Mouse (Mus musculus): Measurements from ENCODE around the gene Rcan2.

The Rcan2 gene

GRCm38 (mm10) chr17:44023842-44024241 lies 222.7 kb downstream of the Rcan2 start:
- DNase-seq (ENCODE audit: low spot score), result no peak

GRCm38 (mm10) chr17:44025011-44025410 lies 223.9 kb downstream of the Rcan2 start:
- no peak for DNase-seq (ENCODE audit: low spot score)

GRCm38 (mm10) chr17:44025935-44026334 lies 224.8 kb downstream of the Rcan2 start:
- no peak for DNase-seq (ENCODE audit: low spot score)

- DNase-seq (ENCODE audit: low spot score), result peak; percentile 21
Observed at GRCm38 (mm10) chr17:44026378-44026777, 225.2 kb downstream of the Rcan2 start.

GRCm38 (mm10) chr17:44026786-44027185 lies 225.6 kb downstream of the Rcan2 start:
- no peak for DNase-seq (ENCODE audit: low spot score)

GRCm38 (mm10) chr17:44027311-44027710 lies 226.2 kb downstream of the Rcan2 start:
- DNase-seq (ENCODE audit: low spot score), result no peak

- DNase-seq (ENCODE audit: low spot score), result no peak
Observed at GRCm38 (mm10) chr17:44029616-44030015, 228.5 kb downstream of the Rcan2 start.

GRCm38 (mm10) chr17:44030776-44031587 lies 229.8 kb downstream of the Rcan2 start:
- peak; percentile 35 for DNase-seq (ENCODE audit: low spot score)

- no peak for DNase-seq (ENCODE audit: low spot score)
Observed at GRCm38 (mm10) chr17:44035005-44035404, 233.9 kb downstream of the Rcan2 start.

- DNase-seq (ENCODE audit: low spot score), result no peak
Observed at GRCm38 (mm10) chr17:44038656-44039055, 237.5 kb downstream of the Rcan2 start.

GRCm38 (mm10) chr17:44040449-44040848 lies 239.3 kb downstream of the Rcan2 start:
- DNase-seq (ENCODE audit: low spot score), result no peak

GRCm38 (mm10) chr17:44042301-44042700 lies 241.2 kb downstream of the Rcan2 start:
- no peak for DNase-seq (ENCODE audit: low spot score)

GRCm38 (mm10) chr17:44042861-44043260 lies 241.7 kb downstream of the Rcan2 start:
- peak; percentile 14 for DNase-seq (ENCODE audit: low spot score)

GRCm38 (mm10) chr17:44053427-44053826 lies 252.3 kb downstream of the Rcan2 start:
- DNase-seq (ENCODE audit: low spot score), result no peak

GRCm38 (mm10) chr17:44057123-44057522 lies 256.0 kb downstream of the Rcan2 start:
- no peak for DNase-seq (ENCODE audit: low spot score)

GRCm38 (mm10) chr17:44058145-44058544 lies 257.0 kb downstream of the Rcan2 start:
- no peak for DNase-seq (ENCODE audit: low spot score)

GRCm38 (mm10) chr17:44060781-44061180 lies 259.6 kb downstream of the Rcan2 start:
- no peak for DNase-seq (ENCODE audit: low spot score)

GRCm38 (mm10) chr17:44061289-44061890 lies 260.2 kb downstream of the Rcan2 start:
- DNase-seq (ENCODE audit: low spot score), result no peak

- no peak for DNase-seq (ENCODE audit: low spot score)
Observed at GRCm38 (mm10) chr17:44068876-44069275, 267.7 kb downstream of the Rcan2 start.

- no peak for DNase-seq (ENCODE audit: low spot score)
Observed at GRCm38 (mm10) chr17:44071680-44072079, 270.5 kb downstream of the Rcan2 start.

GRCm38 (mm10) chr17:44075601-44076000 lies 274.4 kb downstream of the Rcan2 start:
- DNase-seq (ENCODE audit: low spot score), result no peak

GRCm38 (mm10) chr17:44076051-44076680 lies 275.0 kb downstream of the Rcan2 start:
- no peak for DNase-seq (ENCODE audit: low spot score)
